Mouse (Mus musculus): ENCODE data around the gene Dhrs13.
"Not testable (repeated sequence)": the region's sequence is repeated elsewhere in the genome, so short reads cannot be mapped to it uniquely, and the experiment has no call there.

GRCm38 (mm10) chr11:78048637-78049036 lies 16.6 kb downstream of the Dhrs13 start:
- TF ChIP-seq POLR2A, CTCF (IDR thresholded peaks at IDR 0.05; ENCODE audit: extremely low read depth, insufficient read depth, low read length): not testable (repeated sequence)
